Mouse (Mus musculus) lung, postnatal 10 days (tissue): ENCODE results near the gene Steap2.
A peak's percentile ranks its signal among the peaks of the same experiment; 100 is the strongest.
"Not testable (repeated sequence)": the region's sequence is repeated elsewhere in the genome, so short reads cannot be mapped to it uniquely, and the experiment has no call there.

Experiments used
- DNase-seq: peaks from one replicate; pipeline ENCODE4 v3.0.0; 2021

Gene Steap2

DNA sequence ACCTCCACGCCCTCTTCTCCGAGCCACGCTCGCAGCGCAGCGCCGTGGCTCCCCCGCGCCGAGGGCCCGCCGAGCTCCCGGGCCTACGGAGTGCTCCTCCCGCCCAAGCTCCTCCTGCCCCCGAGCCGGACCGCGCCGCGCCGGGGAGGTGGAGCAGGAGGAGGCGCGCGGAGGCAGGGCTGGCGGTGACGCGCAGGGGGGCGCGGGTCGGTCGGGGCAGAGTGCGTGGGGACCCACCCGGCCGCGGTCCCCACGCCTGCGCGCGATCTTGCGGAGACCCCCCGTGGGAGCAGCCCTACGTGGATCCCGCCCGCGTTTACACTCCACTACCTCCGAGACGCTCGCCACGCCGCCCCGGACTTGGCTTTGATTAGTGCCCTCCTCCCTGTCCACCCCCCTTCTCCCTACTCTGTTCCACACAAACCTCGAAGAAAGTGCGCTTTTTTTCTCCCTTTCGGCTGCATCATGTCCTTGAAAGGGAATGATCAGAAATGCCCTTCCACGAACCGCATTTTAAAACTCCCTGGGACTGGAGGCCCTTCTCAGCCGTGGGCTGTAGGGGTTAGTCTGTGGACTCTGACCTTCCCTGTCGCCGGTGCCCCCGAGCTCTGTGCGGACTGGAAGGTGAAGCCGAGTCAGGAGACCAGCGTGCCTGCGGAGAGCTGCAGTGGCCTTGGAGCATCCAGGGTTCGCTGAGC, at the start of gene Steap2:
Gene Steap2, minus strand, starts transcription at position 623 of the 698 bp plus-strand sequence.
- DNase-seq, result peak; percentile 38

GRCm38 (mm10) chr5:5734445-5734844, 40.1 kb upstream of the Steap2 start:
- no peak for DNase-seq

- no peak for DNase-seq
Observed at GRCm38 (mm10) chr5:5732858-5733257, 38.5 kb upstream of the Steap2 start.

- DNase-seq, result no peak
Observed at GRCm38 (mm10) chr5:5732208-5732607, 37.8 kb upstream of the Steap2 start.

DNA sequence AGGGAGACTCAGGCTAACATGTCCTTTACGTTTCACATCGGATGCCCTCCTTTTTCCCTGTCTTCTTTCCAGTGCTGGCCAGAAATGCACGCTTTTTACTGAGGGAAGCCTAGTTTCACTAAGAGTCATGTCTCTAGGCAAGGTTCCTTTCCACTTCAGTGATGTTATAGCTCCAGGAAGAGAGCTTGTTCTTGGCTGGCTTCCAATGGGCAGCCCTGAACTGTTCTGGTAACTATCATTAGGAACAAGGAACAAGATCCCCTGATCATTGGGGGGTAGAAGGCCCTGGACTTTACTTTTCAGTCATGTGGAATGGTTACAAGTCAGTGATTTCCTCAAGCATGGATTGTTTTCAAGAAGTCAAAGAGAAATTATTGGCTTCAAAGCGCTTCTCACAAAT, 35.5 kb upstream of the Steap2 start:
- no peak for DNase-seq

DNA sequence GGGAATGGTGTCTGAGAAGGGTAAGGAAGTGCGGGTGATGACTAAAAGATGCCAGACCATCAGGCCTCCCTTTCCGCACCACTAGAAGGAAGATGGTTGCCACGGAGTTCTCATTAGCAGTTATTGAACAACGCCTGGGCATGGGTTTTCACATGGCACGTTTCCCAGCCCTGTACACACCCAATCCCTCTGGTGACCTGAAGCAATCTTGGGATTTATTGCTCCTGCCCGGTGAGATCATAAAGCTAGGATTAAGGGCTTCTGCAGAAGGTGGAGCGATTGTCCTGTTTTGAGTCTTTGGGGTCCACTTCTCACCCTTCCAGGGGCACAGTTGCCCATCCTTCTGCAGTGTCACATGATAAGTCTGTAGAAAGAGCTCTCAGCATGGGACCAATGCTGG, 27.8 kb upstream of the Steap2 start:
- DNase-seq, result no peak

DNA sequence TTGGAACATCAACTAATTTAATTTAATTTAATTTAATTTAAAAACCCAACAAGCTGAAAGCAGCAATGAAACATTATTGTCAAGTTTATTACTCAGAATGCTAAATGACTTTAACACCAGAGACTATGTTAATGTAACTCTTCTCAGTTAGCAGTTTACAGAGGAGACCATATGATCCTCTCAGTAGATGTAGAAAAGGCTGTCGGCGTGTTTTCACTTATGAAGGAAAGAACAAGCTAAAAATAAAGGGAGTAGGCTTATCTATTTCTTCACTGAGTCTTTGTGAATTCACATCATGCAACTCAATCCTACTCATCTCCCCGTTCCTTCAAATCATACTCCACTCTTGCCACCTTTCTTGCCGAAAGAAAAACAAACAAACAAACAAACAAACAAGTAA, 16.7 kb upstream of the Steap2 start:
- DNase-seq, result no peak

DNA sequence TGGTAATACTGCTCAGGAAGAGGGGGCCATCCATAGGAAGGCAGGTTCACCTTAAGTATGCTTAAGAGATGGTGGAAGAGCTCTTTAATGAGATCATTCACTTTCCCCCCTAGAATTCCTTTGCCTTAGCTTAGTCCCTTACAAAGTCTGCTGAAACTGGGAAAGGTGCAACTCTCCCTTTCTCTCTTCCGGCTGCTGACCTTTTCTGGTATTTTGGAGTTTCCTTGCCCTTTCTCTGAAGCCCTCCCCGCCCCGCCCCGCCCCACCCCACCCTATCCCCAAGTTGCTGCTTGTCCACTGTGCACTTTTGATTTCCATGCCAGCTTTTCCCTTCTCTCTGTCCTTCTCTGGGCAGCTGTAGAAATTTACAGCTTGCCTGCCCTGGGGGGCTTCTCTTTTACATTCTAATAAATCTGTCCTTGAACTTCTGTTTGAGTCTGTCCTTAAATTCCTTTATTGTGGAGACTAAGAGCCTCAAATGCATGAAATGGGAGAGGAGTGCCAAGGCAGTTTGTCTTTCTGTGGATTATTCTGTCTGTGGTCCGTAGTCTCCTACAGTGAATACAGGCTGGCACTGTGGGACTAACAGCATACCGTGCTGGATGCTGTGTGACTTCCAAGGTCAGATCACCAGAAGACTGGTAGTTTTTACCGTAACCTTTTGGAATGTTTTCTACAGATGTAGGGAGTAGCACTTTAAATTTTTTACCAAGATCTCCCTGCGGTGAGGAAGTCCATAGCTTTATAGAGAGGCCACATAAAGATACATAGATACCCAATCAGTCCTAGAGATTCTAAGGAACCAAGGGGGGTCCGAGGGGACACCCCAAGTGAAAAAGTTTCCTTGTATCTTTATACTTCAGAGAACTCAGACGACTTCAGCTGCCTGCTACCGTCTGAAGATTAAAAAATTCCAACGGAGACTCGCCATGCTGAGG, 13.2 kb upstream of the Steap2 start:
- DNase-seq, result no peak

- no peak for DNase-seq
Observed at GRCm38 (mm10) chr5:5705019-5705418, 10.6 kb upstream of the Steap2 start.

- DNase-seq, result no peak
Observed at GRCm38 (mm10) chr5:5700386-5700785, 6.0 kb upstream of the Steap2 start.

GRCm38 (mm10) chr5:5698830-5699229, 4.5 kb upstream of the Steap2 start:
- no peak for DNase-seq

- no peak for DNase-seq
Observed at GRCm38 (mm10) chr5:5695401-5695942, 1.1 kb upstream of the Steap2 start.

- DNase-seq, result no peak
Observed at GRCm38 (mm10) chr5:5693541-5693955, 830 bp downstream of the Steap2 start.

- no peak for DNase-seq
Observed at GRCm38 (mm10) chr5:5692167-5692738, 2.1 kb downstream of the Steap2 start.

- no peak for DNase-seq
Observed at GRCm38 (mm10) chr5:5688945-5689540, 5.3 kb downstream of the Steap2 start.

DNA sequence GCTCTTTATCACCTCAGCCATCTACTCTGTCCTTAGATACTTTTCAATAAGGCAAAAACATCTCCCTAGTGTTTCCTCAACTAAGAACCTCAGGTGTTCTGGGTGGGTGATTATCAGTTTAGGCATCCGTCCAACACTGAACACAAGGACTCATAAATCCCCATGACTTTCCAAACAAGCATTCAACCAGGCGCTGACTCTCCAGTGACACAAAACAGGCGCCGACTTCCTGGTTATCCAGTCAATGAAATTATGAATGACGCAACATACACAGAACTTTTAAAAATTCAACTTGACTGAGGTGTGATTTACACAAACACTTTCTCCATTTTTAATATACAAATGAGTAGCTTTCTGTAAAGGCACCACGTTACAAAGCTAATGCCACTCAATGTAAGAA, 6.2 kb downstream of the Steap2 start:
- DNase-seq, result no peak

GRCm38 (mm10) chr5:5686973-5687372, 7.4 kb downstream of the Steap2 start:
- no peak for DNase-seq

GRCm38 (mm10) chr5:5684946-5685345, 9.4 kb downstream of the Steap2 start:
- not testable (repeated sequence) for DNase-seq

DNA sequence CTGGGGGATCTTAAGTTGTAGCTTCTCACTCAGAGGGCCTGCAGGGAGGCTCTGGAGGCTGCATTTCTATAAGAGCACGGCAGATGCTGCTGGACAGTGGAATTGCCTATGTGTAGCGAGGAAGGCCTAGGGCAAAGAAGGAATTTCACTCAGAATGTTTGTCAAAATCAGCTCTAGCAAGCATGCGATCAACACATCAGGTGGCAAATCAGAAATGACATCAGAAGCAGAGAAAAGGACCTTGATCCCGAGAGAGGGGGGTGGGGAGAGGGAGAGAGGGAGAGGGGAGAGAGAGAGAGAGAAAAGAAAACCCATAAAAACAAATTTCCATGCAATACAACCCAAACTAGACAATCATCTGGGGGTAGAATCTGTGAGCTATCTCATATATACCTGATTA, 11.1 kb downstream of the Steap2 start:
- no peak for DNase-seq

DNA sequence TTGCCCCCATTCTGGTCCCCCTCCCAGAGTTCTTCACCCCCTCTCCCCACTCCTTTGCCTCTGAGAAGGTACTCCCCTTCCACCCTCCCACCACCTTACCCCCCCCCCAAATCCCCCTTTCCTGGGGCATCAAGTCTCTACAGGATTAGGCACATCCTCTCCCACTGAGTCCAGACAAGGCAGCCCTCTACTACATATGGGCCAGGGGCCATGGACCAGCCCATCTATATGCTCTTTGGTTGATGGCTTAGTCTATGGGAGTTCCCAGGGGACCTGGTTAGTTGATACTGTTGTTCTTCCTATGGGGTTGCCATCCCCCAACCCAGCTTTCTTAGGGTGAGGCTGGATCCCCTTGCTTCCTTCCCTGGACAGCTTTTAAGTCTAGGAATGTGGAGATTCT, 14.9 kb downstream of the Steap2 start:
- no peak for DNase-seq

- no peak for DNase-seq
Observed at GRCm38 (mm10) chr5:5676082-5676481, 18.3 kb downstream of the Steap2 start.

DNA sequence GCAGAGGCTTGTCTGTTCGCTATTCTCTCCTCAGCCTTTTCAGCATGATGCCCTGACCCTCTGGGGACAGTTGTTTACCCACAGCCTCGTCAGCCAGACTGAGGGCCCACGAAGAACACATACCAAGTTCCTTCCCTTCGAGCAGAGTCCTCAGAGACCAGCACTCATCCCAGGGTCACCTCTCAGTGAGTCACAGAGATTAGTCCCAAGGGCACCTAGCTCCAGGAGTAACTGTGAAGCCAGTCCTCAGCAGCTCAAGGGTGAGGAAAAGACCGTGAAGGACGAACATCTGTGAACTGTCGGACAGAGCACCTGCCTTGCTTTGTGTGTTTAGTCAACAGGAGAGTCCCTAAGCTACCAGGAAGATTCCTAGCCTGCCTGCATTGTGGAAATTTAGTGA, 25.5 kb downstream of the Steap2 start:
- DNase-seq, result no peak

- DNase-seq, result no peak
Observed at GRCm38 (mm10) chr5:5664371-5664926, 29.9 kb downstream of the Steap2 start.
